Mouse (Mus musculus) hindbrain, embryonic 13.5 days (tissue): ENCODE results near the gene Nub1. TPM values are rescaled to one million over a fixed set of nuclear protein-coding genes. Genes with fewer than 3 reads are reported as not detected.

Experiments
- ATAC-seq: fragments of 200-750 bp; cut with Nextera tagmentation; 2 replicates; pipeline ENCODE4 v1.8.0; 2017; ENCODE audit warnings: moderate TSS enrichment; ENCODE audit not compliant: low FRiP score
- H3K27ac ChIP-seq: fragments of 300-500 bp; sonication (generic); 2 replicates; pipeline ENCODE4 v1.5.1; 2015; ENCODE audit warnings: inconsistent platforms, mild to moderate bottlenecking, moderate library complexity
- H3K27me3 ChIP-seq: fragments of 300-500 bp; sonication (generic); 2 replicates; pipeline ENCODE4 v1.6.1; 2015; ENCODE audit warnings: mild to moderate bottlenecking, inconsistent platforms
- H3K36me3 ChIP-seq: fragments of 300-500 bp; sonication (generic); 2 replicates; pipeline ENCODE4 v1.6.1; 2015; ENCODE audit warnings: mild to moderate bottlenecking, inconsistent platforms
- H3K4me1 ChIP-seq: fragments of 300-500 bp; sonication (generic); replicated peaks from 2 replicates; pipeline ENCODE4 v1.6.1; 2015; ENCODE audit warnings: inconsistent platforms
- H3K4me2 ChIP-seq: fragments of 300-500 bp; sonication (generic); 2 replicates; pipeline ENCODE4 v1.6.1; 2015; ENCODE audit warnings: inconsistent platforms, mild to moderate bottlenecking, moderate library complexity
- H3K4me3 ChIP-seq: fragments of 300-500 bp; sonication (generic); 2 replicates; pipeline ENCODE4 v1.5.1; 2015; ENCODE audit warnings: mild to moderate bottlenecking, inconsistent platforms
- H3K9ac ChIP-seq: fragments of 300-500 bp; sonication (generic); 2 replicates; pipeline ENCODE4 v1.6.1; 2015; ENCODE audit warnings: mild to moderate bottlenecking, inconsistent platforms
- H3K9me3 ChIP-seq: fragments of 300-500 bp; sonication (generic); 2 replicates; pipeline ENCODE4 v1.6.1; 2016; ENCODE audit warnings: inconsistent platforms
- WGBS: fragments of 180-500 bp; shearing (Covaris S2); methylation state at CpG from one replicate; pipeline ENCODE4 v1.1.7; 2015; 5-methylcytosine and 5-hydroxymethylcytosine counted together
- polyA plus RNA-seq: library from polyadenylated mRNA; unstranded; fragments of >200 nt; fragmentation: Nextera tagmentation; extraction: Ambion mirVana; gene quantifications from 2 replicates; pipeline ENCODE4 v1.2.1, GENCODE M21; 2015

The Nub1 gene
- polyA plus RNA-seq, 1 experiment from 2014 or later = 45.5 TPM

- H3K9me3 ChIP-seq = no peaks in the 10 kb centered on the region
- H3K4me3 ChIP-seq = peak overlapping the region; percentile 55
- peak overlapping the region; percentile 79 for H3K4me2 ChIP-seq
- peak; percentile 41 for ATAC-seq
- 2% methylated on average over 25 of the region's 25 CpGs for WGBS
- H3K27ac ChIP-seq = peak overlapping the region; percentile 82
- H3K36me3 ChIP-seq = no peaks in the 10 kb centered on the region
- H3K9ac ChIP-seq = peak overlapping the region; percentile 81
- peaks cover 33% of the 10 kb centered on the region for H3K4me1 ChIP-seq
- H3K27me3 ChIP-seq = peaks cover 3% of the 10 kb centered on the region; the same call in 1 of the 2 replicates
These were observed 66.2 kb downstream of the Nub1 start for GRCm38 (mm10) chr5:24751305-24752174.

GRCm38 (mm10) chr5:24752175-24752498 lies 66.8 kb downstream of the Nub1 start:
- H3K4me2 ChIP-seq = peak overlapping the region; percentile 79
- H3K4me1 ChIP-seq = peaks cover 32% of the 10 kb centered on the region
- H3K9me3 ChIP-seq = no peaks in the 10 kb centered on the region
- H3K27me3 ChIP-seq = peaks cover 3% of the 10 kb centered on the region; the same call in 1 of the 2 replicates
- no peaks in the 10 kb centered on the region for H3K36me3 ChIP-seq
- ATAC-seq = no peak
- WGBS = 5% methylated on average over 2 of the region's 2 CpGs
- H3K4me3 ChIP-seq = no peak overlapping the region
- no peak overlapping the region for H3K9ac ChIP-seq
- peak overlapping the region; percentile 82; the same call in 1 of the 2 replicates for H3K27ac ChIP-seq

GRCm38 (mm10) chr5:24756931-24757330 lies 71.6 kb downstream of the Nub1 start:
- H3K27me3 ChIP-seq = peaks cover 7% of the 10 kb centered on the region; the same call in 1 of the 2 replicates
- H3K4me2 ChIP-seq = no peak overlapping the region
- no peaks in the 10 kb centered on the region for H3K9me3 ChIP-seq
- no peak overlapping the region for H3K4me3 ChIP-seq
- H3K27ac ChIP-seq = no peak overlapping the region
- WGBS = 57% methylated on average over 3 of the region's 3 CpGs
- no peak for ATAC-seq
- no peak overlapping the region for H3K9ac ChIP-seq
- H3K4me1 ChIP-seq = peaks cover 6% of the 10 kb centered on the region
- no peaks in the 10 kb centered on the region for H3K36me3 ChIP-seq

GRCm38 (mm10) chr5:24757816-24758215 lies 72.5 kb downstream of the Nub1 start, which contains the start of gene Crygn:
Gene Crygn (minus strand): TSS chr5:24758008.
- 38% methylated on average over 18 of the region's 18 CpGs for WGBS
- no peak for ATAC-seq
- no peak within 1 kb of the TSS for H3K4me2 ChIP-seq
- H3K4me3 ChIP-seq = no peak within 1 kb of the TSS
- H3K27me3 ChIP-seq = peaks cover 7% of the 10 kb centered on the region; the same call in 1 of the 2 replicates
- no peak within 1 kb of the TSS for H3K9ac ChIP-seq
- H3K9me3 ChIP-seq = no peaks in the 10 kb centered on the region
- no peak within 1 kb of the TSS for H3K27ac ChIP-seq
- H3K36me3 ChIP-seq = no peaks in the 10 kb centered on the region
- no peaks in the 10 kb centered on the region for H3K4me1 ChIP-seq

Other genes with a start within 250 kb of the Nub1 start
- 88.1 and 96.1 TPM in 2 replicates for gene Fastk, start 240.2 kb upstream of the Nub1 start, polyA plus RNA-seq
- 51.9 and 57.4 TPM in 2 replicates for gene Tmub1, start 237.7 kb upstream of the Nub1 start, polyA plus RNA-seq
- 47.8 and 50.3 TPM in 2 replicates for gene Agap3, start 233.4 kb upstream of the Nub1 start, polyA plus RNA-seq
- gene Gbx1, start 158.3 kb upstream of the Nub1 start, polyA plus RNA-seq = 4.6 and 5.1 TPM in 2 replicates
- gene Asb10, start 144.6 kb upstream of the Nub1 start, polyA plus RNA-seq = 0.16 and 0.49 TPM in 2 replicates
- gene 4931409K22Rik, start 128.7 kb upstream of the Nub1 start, polyA plus RNA-seq = 0.12 and 0.19 TPM in 2 replicates
- 91.6 and 92.3 TPM in 2 replicates for gene Abcf2, start 108.1 kb upstream of the Nub1 start, polyA plus RNA-seq
- gene Chpf2, start 98.8 kb upstream of the Nub1 start, polyA plus RNA-seq = 17.4 and 19.9 TPM in 2 replicates
- 86.2 and 87.6 TPM in 2 replicates for gene Smarcd3, start 61.1 kb upstream of the Nub1 start, polyA plus RNA-seq
- 7.0 and 8.0 TPM in 2 replicates for gene Wdr86, start 45.2 kb downstream of the Nub1 start, polyA plus RNA-seq
- gene Crygn, start 72.5 kb downstream of the Nub1 start, polyA plus RNA-seq = 1.0 and 2.1 TPM in 2 replicates
- 227 TPM in 2 replicates for gene Rheb, start 157.1 kb downstream of the Nub1 start, polyA plus RNA-seq